ENCODE assay signal across 1 mouse cellular context in the genomic region with DNA sequence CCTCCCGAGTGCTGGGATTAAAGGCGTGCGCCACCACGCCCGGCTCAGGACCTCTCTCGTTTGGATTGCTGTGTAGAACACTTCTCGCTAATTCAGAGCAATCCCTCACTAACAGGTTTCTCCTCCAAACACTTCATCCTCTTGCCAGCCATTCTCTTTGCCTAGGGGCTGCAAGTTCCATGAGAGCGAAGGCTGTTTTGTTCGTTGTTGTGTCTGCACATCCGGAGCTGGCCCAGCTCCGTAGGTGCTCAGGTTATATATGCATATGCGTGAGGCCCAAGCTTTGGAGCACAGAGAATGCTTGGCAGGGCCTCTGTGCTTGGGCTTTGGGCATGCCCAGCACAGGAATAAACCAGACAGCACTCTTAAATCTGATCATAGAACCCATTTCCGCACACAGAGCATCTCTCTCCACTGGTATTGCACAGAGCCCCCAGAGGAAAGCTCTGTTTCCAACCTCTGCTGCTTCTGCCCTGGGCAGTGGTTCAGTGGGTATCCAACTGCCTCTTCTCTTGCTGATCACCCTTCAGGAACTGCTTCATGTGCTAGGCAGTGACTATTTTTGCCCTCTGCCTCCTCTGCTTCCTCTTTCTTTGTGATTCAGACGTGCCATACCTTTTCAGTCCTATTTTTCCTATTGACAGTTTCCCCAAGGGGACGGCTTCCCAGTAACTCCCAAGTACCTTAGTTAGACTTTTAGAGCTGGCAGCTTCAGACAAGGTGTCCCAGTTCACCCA.
A peak's percentile ranks its signal among the peaks of the same experiment; 100 is the strongest.
TF ChIP-seq lines count a peak whose summit lies in the region.

No protein-coding gene starts in this region.

TF ChIP-seq in CH12.LX, 34 proteins besides CTCF, POLR2A, EP300 and RAD21:
- TF ChIP-seq GABPA (IDR thresholded peaks at IDR 0.05; ENCODE audit: insufficient replicate concordance, low read depth, low read length) (no peak), MXI1 (IDR thresholded peaks at IDR 0.05; ENCODE audit: low read depth, low read length) (no peak), RCOR1 (conservative IDR thresholded peaks at IDR 0.05; ENCODE audit: low read depth, low read length) (no peak), ZMIZ1 (IDR thresholded peaks at IDR 0.05; ENCODE audit: low read depth, low read length) (no peak), MAZ (IDR thresholded peaks at IDR 0.05; ENCODE audit: low read depth, low read length) (no peak), MAFK (IDR thresholded peaks at IDR 0.05; ENCODE audit: insufficient replicate concordance, low read length) (no peak), BHLHE40 (IDR thresholded peaks at IDR 0.05; ENCODE audit: low read depth, low read length) (0 out of 2 replicates have a peak, but pooled peaks have one; percentile 14), SMC3 (IDR thresholded peaks at IDR 0.05; ENCODE audit: low read depth, low read length) (no peak), MAX (IDR thresholded peaks at IDR 0.05; ENCODE audit: low read length) (no peak), CHD1 (IDR thresholded peaks at IDR 0.05; ENCODE audit: low read depth, low read length) (no peak), ZKSCAN1 (IDR thresholded peaks at IDR 0.05; ENCODE audit: borderline replicate concordance, low read depth, low read length) (no peak), IRF4 (IDR thresholded peaks at IDR 0.05; ENCODE audit: low read depth, low read length) (no peak), KAT2A (IDR thresholded peaks at IDR 0.05; ENCODE audit: insufficient replicate concordance, low read length) (no peak), ZNF384 (IDR thresholded peaks at IDR 0.05; ENCODE audit: low read depth, low read length) (no peak), TCF12 (IDR thresholded peaks at IDR 0.05; ENCODE audit: low read depth, low read length) (no peak), E2F4 (IDR thresholded peaks at IDR 0.05; ENCODE audit: insufficient replicate concordance, low read depth, low read length) (no peak), ZC3H11A (IDR thresholded peaks at IDR 0.05; ENCODE audit: low read depth, low read length) (no peak), UBTF (IDR thresholded peaks at IDR 0.05; ENCODE audit: low read depth, low read length) (no peak), ETS1 (conservative IDR thresholded peaks at IDR 0.05; ENCODE audit: low read depth, low read length) (0 out of 2 replicates have a peak, but pooled peaks have one; percentile 13), MEF2A (IDR thresholded peaks at IDR 0.05; ENCODE audit: borderline replicate concordance, low read depth, low read length) (peak; percentile 32; the same call in 1 of the 2 replicates), USF1 (IDR thresholded peaks at IDR 0.05; ENCODE audit: low read depth, low read length) (no peak), MYC (IDR thresholded peaks at IDR 0.05; ENCODE audit: low read depth, low read length) (no peak), CHD2 (IDR thresholded peaks at IDR 0.05; ENCODE audit: low read length) (no peak)
